Mouse (Mus musculus) spleen, postnatal 4 days (tissue): ENCODE results near the gene Mthfd2l.

Source experiments
- DNase-seq, 2 experiments: peaks; one replicate each; pipeline ENCODE4 v3.0.0; 2022; ENCODE audit warnings: low spot score in 2 of 2

Gene Mthfd2l

DNA sequence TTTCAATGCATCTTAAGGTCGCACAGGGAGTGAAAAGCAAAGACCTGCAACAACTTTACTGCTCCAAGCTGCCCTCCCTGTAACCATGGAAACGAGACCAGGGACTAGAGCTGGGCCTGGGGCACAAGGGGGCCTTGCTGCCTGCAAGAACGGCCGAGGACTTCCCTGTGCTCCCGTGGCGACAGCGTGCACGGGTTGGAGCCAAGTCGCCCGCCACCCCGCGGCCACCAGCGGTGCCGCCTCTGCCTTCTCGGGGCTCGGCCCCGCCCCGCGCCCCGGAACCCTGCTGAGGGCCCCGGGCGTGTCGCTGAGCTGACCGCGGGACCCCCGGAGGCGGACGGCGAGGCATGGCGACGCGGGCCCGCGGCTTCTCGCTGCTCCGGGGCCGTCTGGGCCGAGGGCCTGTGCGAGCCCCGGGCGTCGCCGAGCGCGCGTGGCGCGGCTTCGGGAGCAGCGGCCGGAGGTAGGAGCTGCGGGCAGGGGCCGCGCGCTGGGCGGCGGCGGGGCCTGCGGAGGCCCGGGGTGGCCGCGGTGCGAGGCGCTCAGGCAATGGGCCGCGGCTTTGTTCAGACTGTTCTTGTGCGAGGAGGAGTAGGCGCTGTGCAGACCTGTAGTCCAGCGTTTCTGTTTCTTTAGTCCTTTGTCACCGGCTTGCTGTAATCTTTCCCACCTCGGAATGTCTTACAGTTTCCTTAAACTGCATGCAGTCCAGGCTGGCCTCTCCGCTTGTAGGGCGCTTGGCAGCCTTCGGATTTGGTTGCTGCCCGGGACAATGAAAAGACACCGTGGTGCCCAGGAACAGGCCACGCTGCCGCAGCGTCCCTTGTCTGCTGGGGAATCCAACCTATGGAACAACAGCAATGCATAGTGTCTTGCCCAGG is at the start of gene Mthfd2l:
Gene Mthfd2l, plus strand, starts transcription at position 147 of the 881 bp plus-strand sequence.
- DNase-seq, result peak; percentile 78 to 90

DNA sequence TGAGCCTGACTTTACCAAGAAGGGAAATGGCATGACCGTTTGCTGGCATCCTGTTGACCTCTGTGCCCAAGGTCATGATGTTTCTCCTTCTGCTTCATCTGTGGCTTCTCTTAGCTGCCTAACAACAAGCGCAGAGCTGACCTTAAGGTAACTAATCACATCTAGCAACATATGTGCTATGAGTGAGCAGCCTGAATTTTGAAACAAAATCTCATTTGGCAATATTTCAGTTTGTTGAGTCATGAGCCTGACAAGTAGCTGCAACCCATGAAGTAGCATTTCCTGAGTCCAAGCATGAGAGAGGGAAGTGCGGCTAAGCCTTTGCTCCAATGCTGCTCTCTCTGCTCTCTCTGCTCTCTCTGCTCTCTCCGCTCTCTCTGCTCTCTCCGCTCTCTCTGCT is 49.2 kb upstream of the Mthfd2l start:
- no peak for DNase-seq

DNA sequence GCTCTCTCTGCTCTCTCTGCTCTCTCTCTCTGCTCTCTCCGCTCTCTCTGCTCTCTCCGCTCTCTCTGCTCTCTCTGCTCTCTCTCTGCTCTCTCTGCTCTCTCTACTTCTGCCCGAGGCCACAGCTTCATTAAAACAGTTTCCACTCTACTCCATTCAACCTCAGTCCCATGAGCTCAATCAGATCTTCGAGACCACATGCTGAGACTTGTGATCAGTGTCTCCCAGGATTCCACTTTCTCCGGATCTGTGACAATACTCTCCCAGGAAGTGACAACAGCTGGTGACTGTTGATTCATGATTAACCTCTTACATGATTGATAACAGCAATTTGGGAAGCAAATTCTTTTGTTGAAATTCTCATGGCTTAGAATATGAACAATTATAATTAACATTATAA is 48.8 kb upstream of the Mthfd2l start:
- no peak for DNase-seq

DNA sequence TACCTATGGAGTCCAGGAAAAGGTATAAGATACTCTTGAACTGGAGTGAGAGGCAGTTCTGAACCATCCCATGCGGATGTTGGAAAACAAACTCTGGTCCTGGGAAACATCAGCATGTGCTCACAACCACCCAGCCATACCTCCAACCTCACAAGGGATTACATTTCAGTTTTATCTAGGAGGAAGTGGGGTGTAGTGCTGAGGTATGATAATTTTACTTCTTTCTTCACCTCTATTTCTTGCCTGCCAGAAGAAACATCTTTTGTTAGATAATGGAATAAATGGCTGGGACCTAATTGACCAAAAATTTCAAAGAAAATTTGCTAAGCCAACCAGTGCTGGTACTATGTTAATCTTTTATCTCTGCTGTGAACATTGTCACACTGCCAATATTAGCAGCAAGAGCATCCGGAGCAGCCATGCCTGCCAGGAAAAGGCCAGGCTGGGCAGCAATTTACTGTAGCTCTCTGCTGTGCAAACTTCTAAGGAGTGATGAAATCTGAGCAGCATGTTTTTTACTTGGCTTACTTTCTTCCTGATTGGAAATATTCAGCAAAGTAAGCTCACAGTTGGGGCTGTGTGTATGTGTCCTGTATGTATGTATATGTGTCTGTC is 46.2 kb upstream of the Mthfd2l start:
- DNase-seq, result no peak

DNA sequence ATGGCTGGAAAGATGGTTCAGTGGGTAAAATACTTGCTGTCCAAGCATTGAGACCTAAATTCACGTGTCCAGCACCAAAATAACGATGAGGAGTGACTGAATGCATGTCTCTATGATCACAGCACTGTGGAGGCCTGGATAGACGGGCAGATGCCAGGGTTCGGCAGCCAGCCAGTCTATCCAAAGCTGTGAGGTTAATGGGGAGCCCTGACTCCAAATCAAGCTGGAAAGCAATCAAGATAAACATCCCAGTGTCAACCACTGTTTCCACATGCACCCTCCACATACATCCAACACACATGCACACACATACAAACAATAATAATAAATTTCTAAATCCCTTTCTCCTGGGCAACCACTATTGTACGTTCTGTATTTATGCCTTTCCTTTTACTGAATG is 42.3 kb upstream of the Mthfd2l start:
- DNase-seq, result no peak

DNA sequence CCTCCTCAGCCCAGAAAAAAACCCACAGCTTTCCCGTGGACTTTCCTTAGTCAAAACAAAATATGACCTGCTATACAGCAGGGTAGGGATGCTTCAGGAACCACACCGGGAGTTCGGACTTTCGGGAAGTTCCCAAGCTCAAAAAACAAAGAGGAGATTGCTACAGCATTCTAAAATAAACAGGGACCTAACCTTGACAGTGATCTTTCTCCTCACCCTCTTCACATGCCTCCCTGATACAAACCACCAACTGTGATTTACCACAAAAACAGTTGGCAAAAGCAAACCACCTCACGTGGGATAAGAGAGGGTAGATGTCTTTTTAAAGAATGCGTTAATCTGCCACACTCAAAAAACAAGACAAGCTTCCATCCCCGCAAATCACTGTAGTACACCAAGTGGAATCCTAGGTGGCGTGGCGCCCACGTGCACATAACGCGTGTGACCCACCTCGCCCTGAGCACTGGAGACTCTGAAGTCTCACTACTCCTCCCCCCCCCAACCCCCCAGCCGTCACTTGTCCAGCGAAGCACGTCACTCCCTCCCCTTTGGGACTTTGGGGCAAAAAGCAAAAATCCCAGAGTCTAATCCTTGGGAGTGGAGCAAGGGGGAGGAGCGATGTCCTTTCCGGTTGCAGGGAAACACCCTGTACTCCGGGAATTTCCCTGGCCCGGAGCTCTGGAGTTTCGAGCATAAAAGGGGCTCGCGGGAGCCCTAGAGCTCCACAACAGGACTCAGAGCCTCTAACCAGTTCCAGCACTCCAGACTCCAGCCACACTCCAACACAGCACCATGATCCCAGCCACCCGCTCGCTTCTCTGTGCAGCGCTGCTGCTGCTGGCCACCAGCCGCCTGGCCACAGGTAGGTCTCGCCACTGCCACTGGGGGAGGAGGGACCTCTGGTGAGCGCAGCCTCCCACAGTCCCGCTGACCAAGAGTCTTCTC is 40.1 kb upstream of the Mthfd2l start, which contains the start of gene Cxcl1:
Gene Cxcl1, plus strand, starts transcription at position 723 of the 945 bp plus-strand sequence.
- DNase-seq, result peak in 1 of 2 experiments; percentile 57

DNA sequence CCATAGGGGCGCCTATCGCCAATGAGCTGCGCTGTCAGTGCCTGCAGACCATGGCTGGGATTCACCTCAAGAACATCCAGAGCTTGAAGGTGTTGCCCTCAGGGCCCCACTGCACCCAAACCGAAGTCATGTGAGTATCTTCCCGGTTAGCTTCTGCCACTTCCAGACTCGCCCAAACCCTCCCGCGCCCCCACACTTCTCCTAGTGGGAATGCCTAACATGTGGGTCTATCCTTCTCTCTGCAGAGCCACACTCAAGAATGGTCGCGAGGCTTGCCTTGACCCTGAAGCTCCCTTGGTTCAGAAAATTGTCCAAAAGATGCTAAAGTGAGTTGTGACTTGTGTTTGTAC is 39.5 kb upstream of the Mthfd2l start:
- DNase-seq, result no peak

DNA sequence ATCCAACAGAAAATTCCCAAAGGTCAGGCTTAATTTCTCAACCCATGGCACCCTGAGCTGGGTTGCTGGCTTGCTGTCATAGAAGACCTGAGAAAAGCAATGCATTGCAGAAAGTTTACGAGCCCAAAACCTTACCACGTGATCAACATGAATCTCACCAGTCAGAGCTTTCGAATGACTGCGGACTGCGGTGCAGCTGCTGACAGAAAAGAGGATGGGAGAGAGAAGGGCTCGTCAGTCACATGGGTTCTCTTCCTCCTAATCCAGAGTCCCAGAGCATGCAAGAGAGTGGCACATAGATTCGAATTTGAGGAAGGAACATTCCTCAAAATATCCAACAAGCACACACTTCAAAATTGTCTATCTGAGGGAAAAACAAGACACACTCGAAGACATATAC is 36.7 kb upstream of the Mthfd2l start:
- no peak for DNase-seq

DNA sequence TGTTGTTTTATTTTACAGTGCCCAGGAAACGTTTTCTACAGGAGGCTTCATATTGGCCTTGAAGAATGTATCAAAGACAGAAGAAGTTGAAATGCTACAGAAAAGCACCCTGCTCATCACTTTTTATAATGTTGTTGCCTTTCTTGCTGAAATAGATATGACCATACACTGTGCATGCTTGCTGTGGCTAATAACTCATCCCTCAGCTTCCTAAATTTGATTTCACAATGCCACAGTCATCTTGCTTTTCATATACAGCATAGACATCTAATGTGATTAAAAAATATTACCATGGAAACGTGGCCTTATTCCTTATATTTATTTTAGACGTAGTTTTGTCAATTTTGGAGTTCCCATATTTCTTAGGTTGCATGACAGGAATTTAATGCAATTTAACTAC is 33.5 kb upstream of the Mthfd2l start:
- no peak for DNase-seq

DNA sequence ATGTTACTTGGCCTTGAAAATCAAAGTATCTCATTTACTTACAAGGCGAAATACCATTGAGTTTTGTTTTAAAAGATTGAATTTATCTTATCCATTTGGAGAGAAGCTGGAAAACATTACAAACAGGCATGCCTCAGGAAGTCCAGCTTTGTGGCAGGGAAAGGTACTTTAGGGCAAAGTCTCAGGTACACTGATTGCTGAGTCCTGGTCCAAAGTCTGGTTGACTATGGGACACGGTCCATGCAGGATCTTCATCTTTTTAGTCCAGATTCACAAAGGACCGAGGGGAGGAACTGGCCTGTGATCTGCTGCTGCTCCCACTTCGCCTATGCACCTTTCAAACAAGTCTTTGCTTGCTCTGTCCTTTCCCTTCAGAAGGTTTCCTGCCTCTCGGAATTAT is 31.6 kb upstream of the Mthfd2l start:
- DNase-seq, result no peak

DNA sequence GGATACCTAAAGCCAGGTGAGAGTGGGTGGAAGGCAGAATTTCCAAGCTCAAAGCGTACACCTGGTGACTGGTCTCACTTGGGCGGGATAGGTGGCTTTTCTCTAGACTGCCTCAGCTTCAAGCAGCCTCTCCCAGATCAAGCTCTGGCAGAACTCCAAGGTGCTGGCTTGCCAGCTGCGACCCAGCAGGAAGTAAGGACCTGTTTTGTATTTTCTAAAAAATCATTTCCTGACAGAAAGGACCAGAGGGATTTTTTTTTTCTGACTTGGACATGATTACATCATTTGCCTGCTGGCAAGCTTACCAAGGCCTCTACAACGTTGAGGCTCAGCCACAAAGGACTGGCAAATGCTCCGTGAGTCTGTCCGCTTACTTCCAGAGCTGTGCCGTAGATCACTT is 30.8 kb upstream of the Mthfd2l start:
- no peak for DNase-seq

DNA sequence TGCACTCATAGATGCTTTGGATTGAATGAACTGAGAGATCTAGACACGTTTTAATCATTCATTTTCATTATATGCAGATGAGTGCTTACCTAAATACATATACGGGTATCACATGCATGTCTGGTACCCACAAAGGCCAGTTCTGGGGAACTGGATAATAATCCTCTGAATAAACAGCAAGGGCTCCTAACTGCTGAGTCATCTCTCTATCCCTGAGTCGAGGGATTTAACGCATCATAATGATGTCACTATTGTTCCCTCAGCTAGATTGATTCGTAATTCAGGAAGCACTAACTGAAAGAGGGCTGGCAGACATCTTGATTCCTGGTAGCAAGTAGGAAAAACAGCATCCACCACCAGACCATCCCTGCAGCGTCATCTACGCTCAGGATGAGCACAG is 30.2 kb upstream of the Mthfd2l start:
- DNase-seq, result no peak

DNA sequence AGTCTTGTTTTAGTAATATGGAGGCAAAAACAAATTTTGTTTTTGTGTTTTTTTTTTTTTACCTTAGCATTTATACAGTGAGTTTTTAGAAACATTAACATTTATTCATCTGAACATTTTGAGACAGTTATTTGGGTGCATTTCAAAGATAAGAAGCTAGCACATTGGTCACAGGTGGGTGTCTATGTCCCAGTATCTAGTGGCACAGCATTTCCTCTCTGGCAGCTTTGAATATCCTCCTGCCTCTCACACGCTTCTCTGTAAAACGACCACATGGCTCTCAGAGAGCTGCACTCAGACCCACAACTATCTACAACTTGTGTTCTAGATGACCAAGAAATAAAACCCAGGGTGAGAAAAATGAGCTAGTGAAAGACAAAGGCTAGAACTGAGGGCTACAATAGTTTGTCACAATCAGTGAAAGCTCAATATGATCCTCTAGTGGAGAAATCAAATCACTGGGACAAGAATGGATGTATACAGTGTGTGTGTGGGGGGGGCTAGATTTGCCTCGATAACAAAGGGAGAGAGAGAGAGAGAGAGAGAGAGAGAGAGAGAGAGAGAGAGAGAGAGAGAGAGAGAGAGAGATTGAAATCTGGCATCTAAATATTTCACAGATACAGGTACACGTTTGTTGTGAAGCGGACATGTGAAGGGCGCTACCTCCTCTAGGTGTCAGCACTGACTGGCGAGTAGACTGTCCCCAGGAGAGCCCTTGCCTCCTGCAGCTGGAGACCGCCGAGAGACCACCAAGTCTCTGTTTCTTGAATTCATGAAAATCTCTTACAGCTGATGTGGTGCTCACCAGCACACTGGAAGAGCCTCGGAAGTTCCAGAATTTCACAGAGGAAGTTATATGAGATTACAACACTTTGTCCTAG is 28.3 kb upstream of the Mthfd2l start:
- DNase-seq, result no peak

DNA sequence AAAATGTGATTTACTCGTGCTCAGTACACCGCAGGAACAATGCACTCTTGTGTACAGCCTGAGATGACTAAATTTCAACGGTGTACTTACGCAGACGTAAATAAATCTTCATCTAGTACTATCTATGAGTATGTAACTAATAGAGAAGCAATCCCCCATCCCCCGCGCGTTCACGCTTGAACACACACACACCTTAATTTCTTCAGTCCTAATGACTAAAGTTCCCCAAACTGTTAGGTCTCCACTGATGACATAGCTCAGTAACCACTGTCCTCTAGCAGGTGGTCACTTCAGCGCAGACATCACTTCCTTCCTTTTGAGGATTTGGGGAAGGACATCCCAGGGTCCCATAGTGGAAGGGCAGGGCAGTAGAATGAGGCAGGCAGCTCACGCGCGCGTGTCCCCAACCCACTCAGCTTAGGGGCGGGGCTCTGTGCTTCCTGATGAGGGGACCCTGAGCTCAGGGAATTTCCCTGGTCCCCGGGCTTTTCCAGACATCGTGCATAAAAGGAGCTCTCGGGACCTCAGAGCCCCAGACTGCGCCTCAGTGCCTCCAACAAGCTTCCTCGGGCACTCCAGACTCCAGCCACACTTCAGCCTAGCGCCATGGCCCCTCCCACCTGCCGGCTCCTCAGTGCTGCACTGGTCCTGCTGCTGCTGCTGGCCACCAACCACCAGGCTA is 27.4 kb upstream of the Mthfd2l start, which contains the start of gene Cxcl2:
Gene Cxcl2, plus strand, starts transcription at position 533 of the 682 bp plus-strand sequence.
- DNase-seq, result peak in 1 of 2 experiments; percentile 59

DNA sequence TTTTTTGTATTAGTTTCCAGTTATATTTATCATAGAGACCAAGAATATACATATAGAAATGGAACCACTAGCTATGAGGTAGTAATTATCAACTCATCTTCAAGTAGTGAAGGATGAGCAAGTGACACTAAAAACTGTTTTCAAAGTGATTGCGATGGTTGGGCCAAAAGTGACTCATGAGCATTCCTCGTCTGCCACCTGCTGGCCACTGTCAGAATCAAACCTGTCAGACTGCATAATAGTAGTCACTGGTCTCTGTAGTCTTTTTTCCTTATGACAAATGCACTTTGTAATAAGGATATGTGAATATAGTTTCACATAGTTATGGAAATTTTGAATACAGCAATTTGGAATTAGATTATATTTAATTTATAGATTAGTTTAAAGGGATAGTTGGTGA is 21.9 kb upstream of the Mthfd2l start:
- DNase-seq, result peak in 1 of 2 experiments; percentile 33

DNA sequence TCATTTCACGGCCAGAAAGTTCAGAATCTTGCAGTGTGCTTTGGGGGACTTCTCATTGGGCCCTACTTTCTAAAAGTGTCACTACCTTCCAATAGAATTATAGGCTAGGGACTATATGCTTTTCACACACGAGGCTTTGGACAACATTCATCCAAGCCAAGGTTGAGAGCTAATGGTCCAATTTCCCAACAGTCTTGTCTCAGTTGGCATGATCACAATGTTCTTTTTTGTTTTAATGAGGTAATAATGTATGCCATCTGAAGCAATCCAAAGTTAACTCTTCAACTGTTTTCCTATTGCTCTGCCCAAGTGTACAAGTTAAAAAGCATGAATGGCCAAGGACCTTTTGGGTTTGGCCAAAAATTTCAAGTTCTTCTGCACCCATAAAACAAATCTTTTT is 11.4 kb upstream of the Mthfd2l start:
- no peak for DNase-seq

DNA sequence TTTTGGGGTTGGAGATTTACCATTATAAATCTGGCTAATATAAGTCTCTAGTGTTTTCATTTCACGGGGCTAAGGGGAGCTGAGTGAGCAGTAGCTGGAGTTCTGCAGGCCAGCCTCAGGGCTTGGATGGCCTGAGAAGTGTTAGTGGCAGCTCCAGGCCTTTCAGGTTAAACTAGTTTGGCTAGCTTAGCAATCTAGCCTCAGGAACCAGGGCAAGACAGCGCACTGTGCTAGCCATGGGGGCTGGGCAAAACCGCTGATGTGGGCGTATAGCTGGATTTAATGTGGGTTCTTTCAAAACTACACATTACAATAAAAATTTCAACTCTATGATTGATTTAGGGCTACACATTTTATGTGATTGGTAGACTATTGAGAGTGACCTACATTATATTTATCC is 8.0 kb upstream of the Mthfd2l start:
- DNase-seq, result no peak

DNA sequence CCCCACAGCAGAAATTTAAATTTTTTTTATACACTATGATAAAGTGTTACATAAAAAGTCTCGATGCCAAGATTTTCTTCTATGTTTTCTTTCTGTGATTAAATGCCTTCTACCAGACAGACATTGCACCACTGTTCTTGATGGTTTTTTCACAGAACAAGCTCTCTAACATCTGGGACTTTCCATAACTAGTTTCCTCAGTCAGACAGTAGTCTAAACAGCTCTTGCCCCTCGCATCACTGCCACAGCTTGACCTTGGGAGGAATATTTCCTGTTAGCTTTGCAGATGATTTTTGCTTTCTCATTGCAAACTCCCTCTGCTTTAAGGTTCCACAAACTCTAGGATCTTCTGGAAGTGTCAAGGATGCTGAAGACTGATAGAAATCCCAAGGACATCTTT is 371 bp upstream of the Mthfd2l start:
- DNase-seq, result no peak

DNA sequence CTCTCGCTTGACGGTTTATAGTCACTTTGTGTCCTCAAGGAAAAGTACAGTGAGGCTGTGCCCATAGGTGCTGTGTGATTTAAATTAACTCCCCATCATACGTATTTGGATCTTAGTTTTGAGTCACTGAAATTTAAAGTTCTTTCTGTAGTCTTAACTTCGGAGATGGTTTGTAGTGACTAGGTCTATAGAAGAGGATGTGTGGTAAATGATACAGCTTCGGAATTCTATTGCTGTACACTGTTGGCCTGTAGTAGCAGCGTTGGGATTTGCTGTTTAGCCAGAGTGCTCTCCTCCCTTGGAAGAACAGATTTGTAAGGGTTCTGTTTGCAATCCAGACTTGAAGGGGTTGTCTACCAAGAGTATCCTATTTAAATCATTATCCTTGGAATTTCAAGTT is 994 bp downstream of the Mthfd2l start:
- no peak for DNase-seq

DNA sequence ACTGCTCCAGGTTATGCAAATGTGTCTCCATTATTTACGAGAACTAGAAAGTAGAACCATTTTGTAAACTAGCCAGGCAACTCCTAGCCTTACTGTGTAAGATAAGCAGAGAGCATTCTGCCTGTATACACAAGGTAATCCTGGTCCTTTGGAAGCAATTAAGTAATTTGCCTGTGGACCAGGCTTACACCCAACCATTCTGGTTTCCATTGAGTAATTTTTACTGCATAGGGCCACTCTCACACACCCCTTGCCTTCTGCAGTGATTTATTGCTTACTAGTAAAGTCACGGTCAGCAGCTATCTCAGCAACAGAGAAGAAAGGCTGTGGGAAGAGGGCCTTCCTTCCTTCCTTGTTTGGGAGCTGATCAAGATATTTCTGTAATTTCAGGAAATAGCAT is 5.8 kb downstream of the Mthfd2l start:
- no peak for DNase-seq

DNA sequence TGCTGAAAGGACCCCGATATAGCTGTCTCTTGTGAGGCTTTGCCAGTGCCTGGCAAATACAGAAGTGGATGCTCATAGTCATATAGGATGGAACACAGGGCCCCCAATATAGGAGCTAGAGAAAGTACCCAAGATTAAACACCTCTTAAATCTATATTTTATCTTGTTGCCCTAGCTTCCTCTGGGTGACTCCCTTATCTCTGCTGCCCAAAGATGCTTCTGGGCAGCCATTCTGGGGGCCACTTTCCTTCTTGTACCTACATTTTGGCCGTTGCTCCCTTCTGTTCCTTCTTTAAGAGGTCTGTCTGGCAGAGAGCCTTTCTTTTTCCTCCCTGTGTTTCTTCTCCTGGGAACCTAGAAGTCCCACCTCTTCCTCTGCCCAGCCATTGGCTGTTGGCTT is 14.5 kb downstream of the Mthfd2l start:
- DNase-seq, result no peak
